Mouse (Mus musculus): ENCODE results near the gene Vps37b. TPM values are rescaled to one million over a fixed set of nuclear protein-coding genes. Genes with fewer than 3 reads are reported as not detected.

Gene Vps37b
- polyA plus RNA-seq, 1 experiment from 2014 or later, result 52.2 TPM

DNA sequence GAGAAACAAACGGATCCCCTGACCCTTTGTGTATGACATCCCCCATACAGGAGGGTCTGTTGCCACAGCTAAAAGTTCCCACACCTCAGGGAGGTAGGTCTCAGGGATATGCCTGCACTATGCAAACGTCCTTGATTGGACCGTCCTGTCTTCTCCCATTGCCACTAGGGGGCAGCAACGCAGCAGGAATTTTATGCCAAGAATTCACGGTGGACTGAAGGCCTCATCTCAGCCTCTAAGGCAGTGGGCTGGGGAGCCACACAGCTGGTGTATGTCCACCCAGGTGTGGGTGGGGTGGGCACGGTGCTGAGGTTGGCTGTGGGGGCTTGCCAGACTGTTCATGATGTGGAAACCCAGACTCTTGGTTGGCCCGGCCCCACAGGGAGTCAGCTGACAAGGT is 31.2 kb downstream of the Vps37b start:
- 14% methylated on average over 7 of the region's 7 CpGs for WGBS
- no peaks in the 10 kb centered on the region for H3K27me3 ChIP-seq (replicated peaks)
- H3K4me3 ChIP-seq, result no peak overlapping the region
- no peak overlapping the region for H3K27ac ChIP-seq (replicated peaks)
- H3K9ac ChIP-seq, result peak overlapping the region; percentile 11; the same call in 1 of the 2 replicates
- no peak overlapping the region for H3K4me2 ChIP-seq
- peaks cover 28% of the 10 kb centered on the region for H3K36me3 ChIP-seq
- H3K4me1 ChIP-seq, result peaks cover 21% of the 10 kb centered on the region
- ATAC-seq (ENCODE audit: extremely low read depth, insufficient number of reproducible peaks, low FRiP score, low TSS enrichment), result 0 out of 2 replicates have a peak, but pooled peaks have one; percentile 21
- no peaks in the 10 kb centered on the region for H3K9me3 ChIP-seq

DNA sequence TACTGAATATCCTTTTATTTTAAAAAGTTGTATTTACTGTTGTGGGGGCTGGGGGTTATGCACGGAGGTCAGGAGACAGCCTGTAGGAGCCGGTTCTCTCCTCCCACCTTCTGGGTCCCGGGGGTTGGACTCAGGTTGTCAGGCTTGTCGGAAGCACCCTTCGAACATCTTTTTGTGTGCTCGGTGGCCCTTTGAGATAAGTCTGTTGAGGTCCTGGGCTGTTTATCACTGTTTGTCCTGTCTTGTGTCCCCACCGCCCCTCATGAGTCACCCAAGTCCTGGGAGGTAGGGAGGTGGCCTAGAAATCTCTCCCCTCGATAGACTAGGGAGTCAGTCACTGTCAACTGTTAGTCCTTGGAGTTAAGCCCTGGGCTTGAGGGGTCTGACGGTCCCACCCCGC is 33.7 kb downstream of the Vps37b start:
- no peak overlapping the region for H3K9ac ChIP-seq
- no peaks in the 10 kb centered on the region for H3K9me3 ChIP-seq
- peaks cover 32% of the 10 kb centered on the region for H3K4me1 ChIP-seq
- H3K27me3 ChIP-seq (replicated peaks), result no peaks in the 10 kb centered on the region
- ATAC-seq (ENCODE audit: extremely low read depth, insufficient number of reproducible peaks, low FRiP score, low TSS enrichment), result no peak
- H3K4me2 ChIP-seq, result no peak overlapping the region
- WGBS, result 47% methylated on average over 10 of the region's 10 CpGs
- H3K4me3 ChIP-seq, result no peak overlapping the region
- no peak overlapping the region for H3K27ac ChIP-seq (replicated peaks)
- H3K36me3 ChIP-seq, result peaks cover 4% of the 10 kb centered on the region; the same call in 1 of the 2 replicates

DNA sequence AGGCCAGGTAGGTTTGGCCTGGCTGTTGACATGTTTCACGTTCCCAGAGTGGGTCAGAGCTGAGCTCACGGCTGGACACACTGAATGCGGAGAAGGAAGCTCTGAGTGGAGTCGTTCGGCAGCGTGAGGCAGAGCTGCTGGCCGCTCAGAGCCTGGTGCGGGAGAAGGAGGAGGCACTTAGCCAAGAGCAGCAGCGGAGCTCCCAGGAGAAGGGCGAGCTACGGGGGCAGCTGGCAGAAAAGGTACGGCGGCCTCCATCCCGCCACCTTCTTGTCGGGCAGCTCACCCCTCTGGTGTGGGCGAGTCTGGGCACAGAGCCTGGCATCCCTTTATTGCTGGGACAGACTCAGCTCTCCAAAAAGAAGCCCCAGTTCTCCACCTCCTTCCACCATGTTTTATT is 34.3 kb downstream of the Vps37b start:
- 75% methylated on average over 16 of the region's 16 CpGs for WGBS
- H3K4me2 ChIP-seq, result no peak overlapping the region
- H3K36me3 ChIP-seq, result peaks cover 3% of the 10 kb centered on the region; the same call in 1 of the 2 replicates
- no peaks in the 10 kb centered on the region for H3K27me3 ChIP-seq (replicated peaks)
- peaks cover 33% of the 10 kb centered on the region for H3K4me1 ChIP-seq
- no peaks in the 10 kb centered on the region for H3K9me3 ChIP-seq
- H3K4me3 ChIP-seq, result no peak overlapping the region
- no peak overlapping the region for H3K9ac ChIP-seq
- no peak overlapping the region for H3K27ac ChIP-seq (replicated peaks)
- no peak for ATAC-seq (ENCODE audit: extremely low read depth, insufficient number of reproducible peaks, low FRiP score, low TSS enrichment)

DNA sequence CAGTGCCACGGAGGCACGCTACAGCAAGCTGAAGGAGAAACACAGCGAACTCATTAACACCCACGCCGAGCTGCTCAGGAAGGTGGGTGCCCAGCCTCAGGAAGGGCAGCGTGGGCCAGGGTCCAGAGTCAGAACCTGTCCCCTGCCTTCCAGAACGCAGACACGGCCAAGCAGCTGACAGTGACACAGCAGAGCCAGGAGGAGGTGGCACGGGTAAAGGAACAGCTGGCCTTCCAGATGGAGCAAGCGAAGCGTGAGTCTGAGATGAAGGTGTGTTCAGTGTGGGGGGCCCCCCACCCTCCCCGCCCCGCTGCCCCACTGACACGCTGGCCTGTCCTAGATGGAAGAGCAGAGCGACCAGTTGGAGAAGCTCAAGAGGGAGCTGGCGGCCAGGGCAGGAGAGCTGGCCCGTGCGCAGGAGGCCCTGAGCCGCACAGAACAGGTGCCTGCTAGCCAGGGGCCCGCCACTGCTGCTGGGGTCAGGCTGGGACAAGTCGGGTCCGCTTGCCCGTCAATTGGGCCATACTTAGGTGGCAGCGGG is 34.8 kb downstream of the Vps37b start:
- 84% methylated on average over 24 of the region's 24 CpGs for WGBS
- Histone ChIP-seq H3K9ac (no peak overlapping the region), H3K4me2 (no peak overlapping the region), H3K4me3 (no peak overlapping the region), H3K36me3 (peaks cover 1% of the 10 kb centered on the region; the same call in 1 of the 2 replicates), H3K27me3 (replicated peaks) (no peaks in the 10 kb centered on the region), H3K27ac (replicated peaks) (no peak overlapping the region), H3K9me3 (no peaks in the 10 kb centered on the region), H3K4me1 (peaks cover 33% of the 10 kb centered on the region)
- ATAC-seq (ENCODE audit: extremely low read depth, insufficient number of reproducible peaks, low FRiP score, low TSS enrichment), result no peak

DNA sequence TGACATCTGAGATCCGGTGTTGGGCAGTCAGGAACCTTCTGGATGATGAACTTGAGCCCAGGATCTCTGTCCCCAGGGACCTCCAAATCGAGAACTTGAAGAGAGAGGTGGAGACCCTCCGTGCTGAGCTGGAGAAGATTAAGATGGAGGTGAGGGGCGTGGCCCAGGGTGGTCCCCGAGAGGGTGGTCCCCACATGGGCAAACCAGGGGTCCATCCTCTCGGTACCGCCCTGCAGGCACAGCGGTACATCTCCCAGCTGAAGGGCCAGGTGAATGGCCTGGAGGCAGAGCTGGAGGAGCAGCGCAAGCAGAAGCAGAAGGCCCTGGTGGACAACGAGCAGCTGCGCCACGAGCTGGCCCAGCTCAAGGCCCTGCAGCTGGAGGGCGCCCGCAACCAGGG is 35.4 kb downstream of the Vps37b start:
- H3K9me3 ChIP-seq, result no peaks in the 10 kb centered on the region
- ATAC-seq (ENCODE audit: extremely low read depth, insufficient number of reproducible peaks, low FRiP score, low TSS enrichment), result no peak
- H3K36me3 ChIP-seq, result no peaks in the 10 kb centered on the region; the same call in 1 of the 2 replicates
- WGBS, result 88% methylated on average over 14 of the region's 14 CpGs
- H3K27me3 ChIP-seq (replicated peaks), result no peaks in the 10 kb centered on the region
- no peak overlapping the region for H3K4me2 ChIP-seq
- no peak overlapping the region for H3K9ac ChIP-seq
- peaks cover 38% of the 10 kb centered on the region for H3K4me1 ChIP-seq
- no peak overlapping the region for H3K4me3 ChIP-seq
- H3K27ac ChIP-seq (replicated peaks), result no peak overlapping the region

DNA sequence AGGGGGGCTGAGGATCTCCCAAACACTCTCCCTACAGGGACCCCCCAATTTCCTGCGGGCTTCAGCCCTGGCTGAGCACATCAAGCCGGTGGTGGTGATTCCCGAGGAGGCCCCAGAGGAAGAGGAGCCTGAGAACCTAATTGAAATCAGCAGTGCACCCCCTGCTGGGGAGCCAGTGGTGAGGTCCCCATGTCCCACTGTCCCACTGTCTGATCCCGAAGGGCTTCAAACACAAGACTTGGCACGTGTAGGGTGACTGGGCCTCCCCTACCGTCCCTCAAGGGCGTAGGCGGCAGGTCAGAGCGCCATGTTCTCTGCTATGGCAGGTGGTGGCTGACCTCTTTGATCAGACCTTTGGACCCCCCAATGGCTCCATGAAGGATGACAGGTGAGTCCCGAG is 35.9 kb downstream of the Vps37b start:
- no peaks in the 10 kb centered on the region for H3K9me3 ChIP-seq
- H3K4me3 ChIP-seq, result no peak overlapping the region
- H3K27me3 ChIP-seq (replicated peaks), result no peaks in the 10 kb centered on the region
- no peak overlapping the region for H3K9ac ChIP-seq
- WGBS, result 84% methylated on average over 10 of the region's 10 CpGs
- no peaks in the 10 kb centered on the region for H3K36me3 ChIP-seq
- H3K27ac ChIP-seq (replicated peaks), result no peak overlapping the region
- no peak for ATAC-seq (ENCODE audit: extremely low read depth, insufficient number of reproducible peaks, low FRiP score, low TSS enrichment)
- peaks cover 37% of the 10 kb centered on the region for H3K4me1 ChIP-seq
- H3K4me2 ChIP-seq, result no peak overlapping the region

DNA sequence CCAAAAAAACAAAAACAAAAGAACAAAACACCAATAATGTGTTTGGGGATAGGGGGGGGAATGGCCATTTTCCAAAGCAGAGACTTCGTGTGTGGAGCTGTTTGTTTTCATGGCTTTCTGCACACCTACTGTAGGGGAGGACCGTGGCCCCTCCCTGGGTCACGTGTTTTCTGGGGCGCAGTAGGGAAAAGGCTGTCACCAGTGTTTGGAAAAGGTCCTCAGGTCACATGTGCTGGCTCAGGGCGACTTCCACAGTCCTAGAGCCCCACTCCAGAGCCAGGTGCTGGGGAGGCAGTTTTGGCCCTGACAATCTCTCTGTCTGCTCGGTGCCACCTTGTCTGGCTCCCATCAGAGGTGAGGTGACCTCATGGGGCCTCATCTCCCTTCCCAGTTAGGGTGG is 36.7 kb downstream of the Vps37b start:
- ATAC-seq (ENCODE audit: extremely low read depth, insufficient number of reproducible peaks, low FRiP score, low TSS enrichment), result no peak
- Histone ChIP-seq H3K27me3 (replicated peaks) (no peaks in the 10 kb centered on the region), H3K4me1 (peaks cover 34% of the 10 kb centered on the region), H3K27ac (replicated peaks) (no peak overlapping the region), H3K36me3 (no peaks in the 10 kb centered on the region), H3K4me3 (no peak overlapping the region), H3K4me2 (no peak overlapping the region), H3K9me3 (no peaks in the 10 kb centered on the region), H3K9ac (no peak overlapping the region)
- WGBS, result 74% methylated on average over 6 of the region's 6 CpGs

DNA sequence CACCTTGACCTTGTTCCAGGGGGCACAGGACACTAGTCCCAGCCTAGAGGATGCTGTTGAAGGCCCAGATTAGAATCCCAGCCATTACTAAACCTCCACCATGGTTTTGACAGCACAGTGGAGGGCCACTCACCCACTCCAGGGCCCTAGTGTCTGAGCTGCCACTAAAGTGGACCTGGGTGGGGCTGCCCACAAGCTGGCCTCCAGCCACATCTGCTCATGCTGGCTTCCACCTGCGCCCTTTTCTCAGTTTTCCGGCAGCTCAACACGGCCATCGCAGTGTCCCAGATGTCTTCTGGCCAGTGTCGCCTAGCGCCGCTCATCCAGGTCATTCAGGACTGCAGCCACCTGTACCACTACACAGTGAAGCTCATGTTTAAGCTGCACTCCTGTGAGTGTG is 37.6 kb downstream of the Vps37b start:
- H3K9ac ChIP-seq, result no peak overlapping the region
- no peak overlapping the region for H3K4me3 ChIP-seq
- no peak overlapping the region for H3K27ac ChIP-seq (replicated peaks)
- WGBS, result 88% methylated on average over 7 of the region's 7 CpGs
- H3K4me2 ChIP-seq, result no peak overlapping the region
- no peaks in the 10 kb centered on the region for H3K36me3 ChIP-seq
- ATAC-seq (ENCODE audit: extremely low read depth, insufficient number of reproducible peaks, low FRiP score, low TSS enrichment), result no peak
- peaks cover 36% of the 10 kb centered on the region for H3K4me1 ChIP-seq
- H3K27me3 ChIP-seq (replicated peaks), result no peaks in the 10 kb centered on the region
- no peaks in the 10 kb centered on the region for H3K9me3 ChIP-seq

DNA sequence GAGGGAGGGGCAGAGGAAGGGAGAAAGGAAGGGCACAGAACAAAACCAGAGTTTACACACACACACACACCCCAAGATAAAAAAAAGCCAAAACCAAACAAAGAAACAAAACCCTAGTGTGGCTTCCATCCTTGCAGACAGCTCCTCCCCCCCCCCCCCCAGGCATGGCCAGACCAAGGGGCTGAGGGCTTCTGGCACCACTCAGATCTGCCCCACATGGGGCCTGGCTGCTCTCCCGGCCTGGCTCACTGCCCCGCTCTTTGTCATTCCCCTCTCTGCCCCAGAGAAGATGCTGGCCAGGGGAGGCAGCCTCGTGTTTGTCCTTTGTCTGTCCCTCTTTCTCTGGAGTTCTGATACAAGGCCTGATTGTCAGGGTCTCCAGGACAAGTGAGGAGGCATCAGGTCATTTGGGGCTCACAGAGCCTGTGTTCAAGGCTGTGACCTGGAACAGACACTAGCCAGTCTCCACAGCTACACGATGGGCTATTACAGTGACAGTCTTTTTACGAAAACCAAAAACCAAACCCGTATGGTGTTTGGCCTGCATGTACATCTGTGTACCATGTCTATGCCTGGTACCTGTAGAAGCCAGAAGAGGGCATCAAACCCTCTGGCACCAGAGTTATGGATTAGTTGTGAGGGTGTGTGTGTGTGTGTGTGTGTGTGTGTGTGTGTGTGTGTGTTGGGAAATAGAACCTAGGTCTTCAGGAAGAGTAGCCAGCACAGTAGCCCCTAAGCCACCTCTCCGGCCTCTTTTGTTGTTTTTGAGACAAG is 38.6 kb downstream of the Vps37b start:
- no peaks in the 10 kb centered on the region for H3K9me3 ChIP-seq
- H3K4me1 ChIP-seq, result peaks cover 36% of the 10 kb centered on the region
- WGBS, result 57% methylated on average over 7 of the region's 7 CpGs
- peak overlapping the region; percentile 76 for H3K27ac ChIP-seq (replicated peaks)
- no peaks in the 10 kb centered on the region for H3K36me3 ChIP-seq
- H3K27me3 ChIP-seq (replicated peaks), result no peaks in the 10 kb centered on the region
- H3K4me3 ChIP-seq, result no peak overlapping the region
- H3K9ac ChIP-seq, result 0 out of 2 replicates have a peak overlapping the region, but pooled peaks have one; percentile 25
- no peak for ATAC-seq (ENCODE audit: extremely low read depth, insufficient number of reproducible peaks, low FRiP score, low TSS enrichment)
- no peak overlapping the region for H3K4me2 ChIP-seq

DNA sequence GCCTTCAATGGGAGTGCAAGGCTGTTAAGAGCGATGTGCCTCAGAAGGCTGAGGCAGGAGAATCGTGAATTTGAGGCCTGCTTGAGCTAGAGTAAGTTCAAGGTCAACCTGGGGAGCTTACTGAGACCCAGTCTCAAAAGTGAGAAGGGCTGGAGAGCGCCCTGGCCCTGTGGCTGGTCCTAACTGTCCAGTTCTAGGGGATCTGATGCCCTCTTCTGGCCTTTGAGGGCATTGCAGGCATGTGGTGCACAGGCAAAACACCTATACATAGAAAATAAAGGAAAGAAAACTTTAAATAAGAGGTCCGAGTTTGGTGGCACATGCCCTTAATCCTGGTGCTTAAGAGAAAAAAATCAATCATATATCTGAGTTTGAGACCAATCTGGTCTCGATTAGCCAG is 39.3 kb downstream of the Vps37b start:
- H3K9ac ChIP-seq, result no peak overlapping the region
- H3K4me1 ChIP-seq, result peaks cover 36% of the 10 kb centered on the region
- WGBS, result 39% methylated on average over 5 of the region's 5 CpGs
- no peaks in the 10 kb centered on the region for H3K27me3 ChIP-seq (replicated peaks)
- no peak overlapping the region for H3K4me2 ChIP-seq
- ATAC-seq (ENCODE audit: extremely low read depth, insufficient number of reproducible peaks, low FRiP score, low TSS enrichment), result no peak
- no peaks in the 10 kb centered on the region for H3K9me3 ChIP-seq
- H3K36me3 ChIP-seq, result no peaks in the 10 kb centered on the region
- peak overlapping the region; percentile 76 for H3K27ac ChIP-seq (replicated peaks)
- no peak overlapping the region for H3K4me3 ChIP-seq

DNA sequence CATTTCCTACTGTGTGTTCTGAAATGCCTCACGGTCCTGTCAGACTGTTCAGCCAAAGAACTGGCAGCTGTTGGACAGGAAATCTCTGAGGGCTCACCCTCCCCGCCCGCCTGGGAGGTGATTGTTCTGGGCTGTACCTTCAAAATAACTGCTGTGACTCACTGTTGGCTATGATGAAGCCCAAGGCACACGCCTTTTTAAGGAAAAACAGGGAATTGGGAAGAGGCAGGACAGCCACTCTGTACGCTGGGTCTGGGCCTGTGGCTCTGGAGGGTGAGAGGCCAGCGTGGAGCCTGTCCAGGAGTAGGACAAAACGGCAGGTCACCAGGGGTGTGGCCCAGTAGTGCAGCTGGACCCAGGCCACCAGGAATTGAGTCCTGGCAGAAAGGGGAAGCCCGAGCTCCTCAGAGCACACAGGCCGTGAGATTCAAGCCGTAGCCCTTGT is 39.9 kb downstream of the Vps37b start:
- 62% methylated on average over 10 of the region's 10 CpGs for WGBS
- Histone ChIP-seq H3K4me1 (peaks cover 41% of the 10 kb centered on the region), H3K36me3 (no peaks in the 10 kb centered on the region), H3K9ac (peak overlapping the region; percentile 6; the same call in 1 of the 2 replicates), H3K27ac (replicated peaks) (peak overlapping the region; percentile 76), H3K4me3 (no peak overlapping the region), H3K4me2 (no peak overlapping the region), H3K27me3 (replicated peaks) (no peaks in the 10 kb centered on the region), H3K9me3 (no peaks in the 10 kb centered on the region)
- no peak for ATAC-seq (ENCODE audit: extremely low read depth, insufficient number of reproducible peaks, low FRiP score, low TSS enrichment)

DNA sequence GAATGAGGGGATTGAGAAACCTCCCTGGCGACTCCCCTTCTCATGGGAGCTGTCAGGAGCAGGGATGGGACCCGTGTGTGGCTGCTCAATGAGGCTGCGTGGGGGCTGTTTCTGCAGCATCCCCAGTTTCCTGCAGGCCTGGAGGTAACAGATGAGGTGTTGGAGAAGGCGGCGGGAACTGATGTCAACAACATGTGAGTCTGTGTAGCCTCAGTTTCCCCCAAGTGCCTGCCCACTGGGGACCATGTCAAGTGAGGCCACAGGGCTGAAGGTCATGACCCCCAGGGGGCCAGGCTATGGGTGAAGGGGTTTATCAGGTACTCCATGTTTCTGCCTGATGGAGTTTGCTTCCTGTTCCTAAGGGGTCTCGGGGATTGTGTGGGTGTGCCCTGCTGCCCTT is 40.7 kb downstream of the Vps37b start:
- no peak overlapping the region for H3K4me3 ChIP-seq
- H3K4me2 ChIP-seq, result no peak overlapping the region
- whole genome bisulfite sequencing, result 79% methylated on average over 6 of the region's 6 CpGs
- no peak overlapping the region for H3K27ac ChIP-seq (replicated peaks)
- ATAC-seq (ENCODE audit: extremely low read depth, insufficient number of reproducible peaks, low FRiP score, low TSS enrichment), result no peak
- H3K27me3 ChIP-seq (replicated peaks), result no peaks in the 10 kb centered on the region
- no peaks in the 10 kb centered on the region for H3K9me3 ChIP-seq
- H3K36me3 ChIP-seq, result no peaks in the 10 kb centered on the region
- H3K9ac ChIP-seq, result no peak overlapping the region
- peaks cover 45% of the 10 kb centered on the region for H3K4me1 ChIP-seq
